Mouse (Mus musculus): Measurements from ENCODE around the gene Iqgap2. TPM values are rescaled to one million over a fixed set of nuclear protein-coding genes. Genes with fewer than 3 reads are reported as not detected.

The Iqgap2 gene
- polyA plus RNA-seq, 1 experiment from 2014 or later: 24.6 TPM

DNA sequence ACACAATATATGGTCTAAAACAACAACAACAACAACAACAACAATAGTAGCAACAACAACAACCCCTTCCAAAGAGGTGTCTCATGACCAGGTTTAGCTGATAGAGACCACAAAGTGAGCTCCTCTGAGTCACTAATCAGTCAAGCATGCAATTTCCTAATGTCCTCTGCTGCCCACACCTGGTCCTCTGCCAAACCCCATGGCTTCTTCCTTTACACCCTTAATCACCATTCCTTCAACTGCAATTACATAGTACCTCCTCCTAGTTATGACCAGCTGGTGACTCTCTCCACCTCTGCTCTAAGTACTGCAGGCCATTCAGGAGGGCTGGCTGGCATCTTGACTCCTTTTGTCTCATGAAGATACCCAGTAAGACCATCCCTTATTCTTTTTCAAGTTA lies 60.0 kb downstream of the Iqgap2 start:
- TF ChIP-seq EP300 (IDR thresholded peaks at IDR 0.05; ENCODE audit: low read depth) (no peak), CTCF (IDR thresholded peaks at IDR 0.05; ENCODE audit: low read depth) (no peak)
- Histone ChIP-seq H3K4me1 (ENCODE audit: insufficient read depth) (peaks cover 20% of the 10 kb centered on the region), H3K36me3 (replicated peaks; ENCODE audit: insufficient read depth, low read length) (peaks cover 3% of the 10 kb centered on the region), H3K4me2 (ENCODE audit: low read depth, low read length) (no peak overlapping the region), H3K9ac (replicated peaks) (no peak overlapping the region), H3K27me3 (ENCODE audit: insufficient read depth, low read length) (no peaks in the 10 kb centered on the region), H3K27ac (ENCODE audit: low read depth) (no peak overlapping the region), H3K4me3 (ENCODE audit: low read depth, low read length) (no peak overlapping the region), H3K9me3 (ENCODE audit: low read length) (no peaks in the 10 kb centered on the region)
- ATAC-seq: no peak
- no peak for DNase-seq

DNA sequence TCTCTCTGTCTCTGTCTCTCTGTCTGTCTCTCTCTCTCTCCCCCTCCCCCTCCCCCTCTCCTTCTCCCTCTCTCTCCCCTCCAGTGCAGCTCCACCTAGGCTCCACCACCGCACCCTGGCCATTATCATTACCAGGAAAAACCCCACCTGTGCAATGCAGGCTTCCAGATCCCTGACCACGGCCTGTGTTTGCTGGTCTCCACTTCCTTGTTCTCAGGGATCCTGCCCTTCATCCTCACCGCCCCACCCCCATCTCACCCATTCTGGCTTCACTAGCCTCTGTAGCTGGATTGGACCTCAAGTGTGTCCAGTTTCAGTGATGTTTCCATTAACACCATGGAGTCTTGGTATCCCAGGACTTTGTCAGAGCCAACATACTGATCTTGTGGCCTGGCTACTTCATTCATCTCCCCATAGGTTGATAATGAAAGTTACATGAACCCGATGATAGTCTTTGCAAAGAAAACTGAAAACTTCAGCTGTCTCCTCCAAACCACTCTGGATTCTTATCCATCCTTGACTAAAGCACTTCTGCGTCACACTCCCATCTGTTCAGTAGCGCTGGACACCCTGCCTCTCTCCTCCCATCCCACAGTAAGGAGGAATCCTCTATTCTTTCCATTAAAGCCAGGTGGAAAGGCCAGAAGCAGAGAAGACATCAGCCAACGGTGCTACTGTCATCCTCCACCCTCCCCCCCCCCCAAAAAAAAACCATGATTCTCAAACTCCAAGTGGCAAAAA lies 62.1 kb downstream of the Iqgap2 start:
- WGBS (ENCODE audit: insufficient replicate concordance): 75% methylated on average over 7 of the region's 7 CpGs
- no peak for ATAC-seq

DNA sequence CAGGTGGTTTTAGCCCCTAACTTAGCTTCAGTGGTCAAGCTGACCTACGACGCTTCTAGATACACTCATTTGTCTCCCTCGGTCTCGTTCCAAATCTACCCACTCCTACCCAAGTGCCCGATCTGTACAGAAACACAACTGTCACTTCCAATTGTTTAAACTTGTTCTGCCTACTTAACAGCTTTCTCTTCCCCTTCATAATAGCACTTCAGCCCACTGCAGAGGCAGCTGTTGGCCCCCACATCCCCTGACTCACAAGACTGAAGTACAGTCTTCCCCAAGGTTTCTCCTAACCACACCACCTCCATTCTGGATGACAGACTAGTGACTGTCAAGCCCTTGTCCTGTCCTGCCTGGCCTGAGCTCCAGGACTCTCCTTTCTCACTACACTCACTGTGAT lies 63.1 kb downstream of the Iqgap2 start:
- Histone ChIP-seq H3K9ac (replicated peaks) (no peak overlapping the region), H3K27ac (ENCODE audit: low read depth) (no peak overlapping the region), H3K4me3 (ENCODE audit: low read depth, low read length) (no peak overlapping the region), H3K9me3 (ENCODE audit: low read length) (no peaks in the 10 kb centered on the region), H3K4me2 (ENCODE audit: low read depth, low read length) (no peak overlapping the region), H3K4me1 (ENCODE audit: insufficient read depth) (peaks cover 21% of the 10 kb centered on the region), H3K27me3 (ENCODE audit: insufficient read depth, low read length) (no peaks in the 10 kb centered on the region), H3K36me3 (replicated peaks; ENCODE audit: insufficient read depth, low read length) (0 out of 2 replicates have a peak, but pooled peaks cover 4% of the 10 kb centered on the region)
- no peak for DNase-seq
- ATAC-seq: no peak
- WGBS (ENCODE audit: insufficient replicate concordance): 85% methylated on average over 5 of the region's 5 CpGs
- TF ChIP-seq CTCF (IDR thresholded peaks at IDR 0.05; ENCODE audit: low read depth) (no peak), EP300 (IDR thresholded peaks at IDR 0.05; ENCODE audit: low read depth) (no peak)

More for the DNA sequence above, 62.1 kb downstream of the Iqgap2 start:
- Histone ChIP-seq H3K4me3 (ENCODE audit: low read depth, low read length) (no peak overlapping the region), H3K9me3 (ENCODE audit: low read length) (no peaks in the 10 kb centered on the region), H3K27ac (ENCODE audit: low read depth) (no peak overlapping the region), H3K27me3 (ENCODE audit: insufficient read depth, low read length) (no peaks in the 10 kb centered on the region), H3K4me1 (ENCODE audit: insufficient read depth) (peaks cover 21% of the 10 kb centered on the region), H3K36me3 (replicated peaks; ENCODE audit: insufficient read depth, low read length) (peaks cover 4% of the 10 kb centered on the region; the same call in 1 of the 2 replicates), H3K9ac (replicated peaks) (no peak overlapping the region), H3K4me2 (ENCODE audit: low read depth, low read length) (no peak overlapping the region)
- no peak for DNase-seq
- TF ChIP-seq CTCF (IDR thresholded peaks at IDR 0.05; ENCODE audit: low read depth): no peak
- no peak for TF ChIP-seq EP300 (IDR thresholded peaks at IDR 0.05; ENCODE audit: low read depth)

DNA sequence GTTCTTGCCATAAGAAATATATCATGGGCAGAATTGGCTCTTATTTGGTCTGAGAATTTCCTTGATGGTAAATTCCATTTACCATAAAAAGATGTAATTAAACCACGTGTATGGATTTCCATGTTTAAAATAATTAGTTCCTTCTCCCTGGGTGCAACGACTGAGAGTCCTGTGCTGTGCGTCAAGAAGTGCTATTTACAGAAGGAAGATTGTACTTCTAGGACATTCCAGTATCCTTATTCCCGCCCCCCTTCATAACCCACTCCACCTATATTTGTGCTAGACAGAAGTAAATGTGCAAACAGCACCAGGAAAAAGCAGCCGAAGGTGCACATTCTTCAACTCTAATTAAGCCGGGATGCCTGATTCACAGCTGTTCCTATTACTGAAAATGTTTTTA lies 65.5 kb downstream of the Iqgap2 start:
- Histone ChIP-seq H3K4me1 (ENCODE audit: insufficient read depth) (peaks cover 15% of the 10 kb centered on the region), H3K4me3 (ENCODE audit: low read depth, low read length) (no peak overlapping the region), H3K9me3 (ENCODE audit: low read length) (no peaks in the 10 kb centered on the region), H3K9ac (replicated peaks) (no peak overlapping the region), H3K4me2 (ENCODE audit: low read depth, low read length) (no peak overlapping the region), H3K27ac (ENCODE audit: low read depth) (no peak overlapping the region), H3K27me3 (ENCODE audit: insufficient read depth, low read length) (no peaks in the 10 kb centered on the region), H3K36me3 (replicated peaks; ENCODE audit: insufficient read depth, low read length) (0 out of 2 replicates have a peak, but pooled peaks cover 4% of the 10 kb centered on the region)
- no peak for TF ChIP-seq CTCF (IDR thresholded peaks at IDR 0.05; ENCODE audit: low read depth)
- no peak for TF ChIP-seq EP300 (IDR thresholded peaks at IDR 0.05; ENCODE audit: low read depth)
- no peak for ATAC-seq
- DNase-seq: no peak
- WGBS (ENCODE audit: insufficient replicate concordance): 84% methylated on average over 6 of the region's 6 CpGs

DNA sequence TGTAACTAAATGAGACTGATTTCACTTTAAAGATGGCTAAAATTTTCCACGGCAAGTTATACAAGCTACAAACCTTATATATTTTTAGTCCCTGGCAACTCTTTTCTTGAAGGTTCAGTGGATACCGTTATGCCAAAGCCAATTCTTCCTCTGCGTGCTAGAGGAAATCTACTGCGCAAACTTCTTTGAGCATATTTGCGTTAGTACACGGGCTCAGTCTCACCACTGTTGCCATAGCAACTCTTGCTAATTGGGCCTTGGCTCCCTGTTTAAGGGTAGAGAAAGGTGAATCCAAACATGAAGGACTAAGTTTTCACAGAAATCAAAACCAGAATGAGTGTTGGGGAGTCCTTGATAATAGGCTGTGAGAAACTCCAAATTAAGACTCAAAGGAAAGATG lies 68.8 kb downstream of the Iqgap2 start:
- H3K9me3 ChIP-seq (ENCODE audit: low read length): no peaks in the 10 kb centered on the region
- ATAC-seq (no peak), DNase-seq (no peak)
- no peak overlapping the region for H3K9ac ChIP-seq (replicated peaks)
- H3K4me1 ChIP-seq (ENCODE audit: insufficient read depth): peaks cover 5% of the 10 kb centered on the region; the same call in 1 of the 2 replicates
- peaks cover 4% of the 10 kb centered on the region; the same call in 1 of the 2 replicates for H3K36me3 ChIP-seq (replicated peaks; ENCODE audit: insufficient read depth, low read length)
- 81% methylated on average over 6 of the region's 6 CpGs for WGBS (ENCODE audit: insufficient replicate concordance)
- H3K4me2 ChIP-seq (ENCODE audit: low read depth, low read length): no peak overlapping the region
- H3K27ac ChIP-seq (ENCODE audit: low read depth): no peak overlapping the region
- no peak for TF ChIP-seq EP300 (IDR thresholded peaks at IDR 0.05; ENCODE audit: low read depth)
- no peak for TF ChIP-seq CTCF (IDR thresholded peaks at IDR 0.05; ENCODE audit: low read depth)
- H3K4me3 ChIP-seq (ENCODE audit: low read depth, low read length): no peak overlapping the region
- H3K27me3 ChIP-seq (ENCODE audit: insufficient read depth, low read length): no peaks in the 10 kb centered on the region

DNA sequence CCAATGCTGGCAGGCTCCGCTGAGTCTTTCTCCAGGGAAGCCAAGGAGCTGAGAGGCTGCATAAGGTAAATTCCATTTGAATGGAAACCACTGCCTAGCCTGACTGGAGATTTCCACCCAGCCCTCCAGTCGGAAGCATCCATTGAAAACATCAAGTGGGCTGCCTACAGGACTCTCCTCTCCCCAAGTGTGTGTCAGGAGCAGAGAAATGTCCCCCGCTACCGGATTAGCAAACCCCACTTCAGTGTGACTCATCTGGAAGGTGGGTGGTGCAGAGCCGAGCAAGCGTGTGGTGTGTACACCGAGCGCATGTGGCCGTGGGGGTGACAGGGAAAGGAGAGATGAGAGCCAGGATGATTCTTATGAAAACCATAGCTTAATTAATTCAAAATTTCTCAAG lies 71.7 kb downstream of the Iqgap2 start:
- ATAC-seq (no peak), DNase-seq (no peak)
- Histone ChIP-seq H3K4me2 (ENCODE audit: low read depth, low read length) (no peak overlapping the region), H3K27ac (ENCODE audit: low read depth) (no peak overlapping the region), H3K9ac (replicated peaks) (no peak overlapping the region), H3K27me3 (ENCODE audit: insufficient read depth, low read length) (no peaks in the 10 kb centered on the region), H3K4me1 (ENCODE audit: insufficient read depth) (no peaks in the 10 kb centered on the region), H3K36me3 (replicated peaks; ENCODE audit: insufficient read depth, low read length) (no peaks in the 10 kb centered on the region; the same call in 1 of the 2 replicates), H3K9me3 (ENCODE audit: low read length) (no peaks in the 10 kb centered on the region), H3K4me3 (ENCODE audit: low read depth, low read length) (no peak overlapping the region)
- 86% methylated on average over 9 of the region's 9 CpGs for WGBS (ENCODE audit: insufficient replicate concordance)
- TF ChIP-seq CTCF (IDR thresholded peaks at IDR 0.05; ENCODE audit: low read depth) (no peak), EP300 (IDR thresholded peaks at IDR 0.05; ENCODE audit: low read depth) (no peak)

Measured in liver, postnatal 0 days (tissue).